18 mouse cellular contexts compared by ENCODE assay signal in genomic region chr11:121039302-121039701, GRCm38 (mm10). TPM values are rescaled to one million over a fixed set of nuclear protein-coding genes. Genes with fewer than 3 reads are reported as not detected.
DNase-seq lines count a peak whose midpoint lies in the region; ATAC-seq and TF ChIP-seq lines count a peak whose summit lies in the region.
"Had no signal": no experiment of that assay in that cellular context is flagged by ENCODE, and none has a peak within 500 bp of the region (broad histone marks: within the 10 kb centered on the region; RNA-seq: fewer than 3 reads in every experiment).

TSS of gene Cd7 (minus strand) at chr11:121039418.

- ATAC-seq in megakaryocyte-erythroid progenitor cell, adult 5-6 weeks (replicated peaks; ENCODE audit: low FRiP score, low TSS enrichment, poor library complexity, severe bottlenecking) = peak; percentile 26; the same call in 1 of the 2 replicates

- no peaks in the 10 kb centered on the region; the same call in 1 of the 2 replicates for H3K4me1 ChIP-seq in bone marrow, adult 2 months (ENCODE audit: control insufficient read depth, insufficient read depth, low read length)
- H3K4me1 ChIP-seq: heart, embryonic 15.5 days; lung, embryonic 15.5 days; midbrain, embryonic 10.5 days had no signal

- intact Hi-C loops in heart, postnatal 10 days (cut with DNase I) = no loop called here

- TF ChIP-seq CTCF in bone marrow, adult 2 months (IDR thresholded peaks at IDR 0.05; ENCODE audit: control insufficient read depth, insufficient read depth, low read length) = no peak

- peak within 1 kb of the TSS; percentile 56 for H3K27ac ChIP-seq in bone marrow, adult 2 months (ENCODE audit: control insufficient read depth, insufficient read depth, low read depth, low read length, poor library complexity)
- H3K27ac ChIP-seq: heart, embryonic 15.5 days; hindbrain, embryonic 14.5 days; lung, embryonic 15.5 days; midbrain, embryonic 10.5 days had no signal

- peak; percentile 21 for DNase-seq in right cerebral cortex, adult 18-20 months
- DNase-seq in right cerebral cortex, postnatal 4 days = no peak
- peak; percentile 33 to 52 for DNase-seq in thymus, postnatal 36 days
- no peak for DNase-seq in heart, postnatal 10 days
- DNase-seq in cerebellum, adult 11-12 months = no peak
- DNase-seq in kidney, postnatal 4 days = no peak
- DNase-seq: adrenal gland, adult 2 months; cerebellum, postnatal 14 days; kidney, adult 8-10 months; spleen, adult 18-20 months had no signal

- no peak for TF ChIP-seq POLR2A in bone marrow, adult 2 months (IDR thresholded peaks at IDR 0.05; ENCODE audit: borderline replicate concordance, control insufficient read depth, low read depth, low read length)

- 12% methylated on average over 5 of the region's 5 CpGs for WGBS in bone marrow, adult 2 months

- H3K4me3 ChIP-seq in bone marrow, adult 2 months (replicated peaks; ENCODE audit: control insufficient read depth, low read depth, low read length) = peak within 1 kb of the TSS; percentile 42
- H3K4me3 ChIP-seq: heart, embryonic 15.5 days; lung, embryonic 15.5 days; midbrain, embryonic 10.5 days; myocyte had no signal

RNA-seq across cellular contexts. Expression of gene Cd7, which starts in this region (rescaled TPM):
- 1.7 and 3.6 TPM in 2 replicates for polyA plus RNA-seq in bone marrow, adult 2 months (2011; ENCODE audit: insufficient read depth, insufficient read length, low replicate concordance, missing spikeins)
- total RNA-seq in megakaryocyte-erythroid progenitor cell, adult 5-6 weeks (2014; fragmentation: Nextera tagmentation) = 16.6 TPM in 2 replicates
- 1.2 and 6.7 TPM in 2 replicates for total RNA-seq in megakaryocyte-erythroid progenitor cell, adult 5-6 weeks (2017)
- under 1 TPM in 1 of 2 experiments, not detected in 1; 0.26 TPM for total RNA-seq in heart, postnatal 10 days (2021)
- polyA plus RNA-seq: embryonic facial prominence, embryonic 11.5 days; midbrain, embryonic 10.5 days had no signal

Comparison
In these comparisons a context has a peak if more than half of its experiments do, and no peak if none do; other contexts are left out.
1. DNase-seq: peak in right cerebral cortex, adult 18-20 months (single experiment) and thymus, postnatal 36 days (2 of 2); none in right cerebral cortex, postnatal 4 days (single experiment), heart, postnatal 10 days (0 of 2), cerebellum, adult 11-12 months (single experiment) and kidney, postnatal 4 days (0 of 2).